Comparison of ENCODE assay signal across 24 mouse cellular contexts in genomic region chr13:28892896-28893295, GRCm38 (mm10).
DNase-seq lines count a peak whose midpoint lies in the region; ATAC-seq and TF ChIP-seq lines count a peak whose summit lies in the region.
"Had no signal": no experiment of that assay in that cellular context is flagged by ENCODE, and none has a peak within 500 bp of the region (broad histone marks: within the 10 kb centered on the region; RNA-seq: fewer than 3 reads in every experiment).

No protein-coding gene starts in this region.

- no peak overlapping the region for H3K4me3 ChIP-seq in heart, embryonic 12.5 days
- H3K4me3 ChIP-seq in C2C12 (ENCODE audit: insufficient read depth, poor library complexity, severe bottlenecking) = no peak overlapping the region
- H3K4me3 ChIP-seq in liver, embryonic 11.5 days (ENCODE audit: low read depth, low read length) = no peak overlapping the region
- H3K4me3 ChIP-seq: embryonic facial prominence, embryonic 10.5 days; embryonic facial prominence, embryonic 12.5 days; forebrain, embryonic 13.5 days; forebrain, embryonic 15.5 days had no signal

- no peak overlapping the region for H3K4me2 ChIP-seq in heart, embryonic 12.5 days
- no peak overlapping the region for H3K4me2 ChIP-seq in liver, embryonic 11.5 days
- H3K4me2 ChIP-seq: embryonic facial prominence, embryonic 12.5 days; forebrain, embryonic 13.5 days; forebrain, embryonic 15.5 days had no signal

- no peaks in the 10 kb centered on the region for H3K79me2 ChIP-seq in C2C12 (ENCODE audit: control insufficient read depth, insufficient read depth)

- no peaks in the 10 kb centered on the region for H3K36me3 ChIP-seq in heart, embryonic 12.5 days
- no peaks in the 10 kb centered on the region for H3K36me3 ChIP-seq in C2C12 (ENCODE audit: control insufficient read depth, insufficient read depth)
- H3K36me3 ChIP-seq in liver, embryonic 11.5 days (ENCODE audit: control insufficient read depth, insufficient read depth, low read length) = no peaks in the 10 kb centered on the region
- H3K36me3 ChIP-seq: embryonic facial prominence, embryonic 10.5 days; embryonic facial prominence, embryonic 12.5 days; forebrain, embryonic 15.5 days had no signal

- no peaks in the 10 kb centered on the region for H3K4me1 ChIP-seq in heart, embryonic 12.5 days (replicated peaks)
- H3K4me1 ChIP-seq in liver, embryonic 11.5 days (replicated peaks; ENCODE audit: control insufficient read depth, insufficient read depth, low read length) = no peaks in the 10 kb centered on the region
- H3K4me1 ChIP-seq: embryonic facial prominence, embryonic 10.5 days; embryonic facial prominence, embryonic 12.5 days; forebrain, embryonic 13.5 days; forebrain, embryonic 15.5 days had no signal

- ATAC-seq in heart, embryonic 12.5 days (ENCODE audit: insufficient number of reproducible peaks, low FRiP score) = no peak
- ATAC-seq in megakaryocyte progenitor cell, adult 5-6 weeks (replicated peaks; ENCODE audit: poor library complexity) = 0 out of 2 replicates have a peak, but pooled peaks have one; percentile 17
- no peak for ATAC-seq in liver, embryonic 11.5 days (replicated peaks; ENCODE audit: low FRiP score)
- ATAC-seq: activated CD4-positive, CD25-positive, alpha-beta regulatory T cell, adult 4 months; forebrain, embryonic 13.5 days; forebrain, embryonic 15.5 days; forebrain, postnatal 0 days; Patski had no signal

- TF ChIP-seq CTCF in C2C12 (IDR thresholded peaks at IDR 0.05; ENCODE audit: control insufficient read depth, insufficient read depth, insufficient read length) = no peak

- H3K79me3 ChIP-seq in C2C12 (ENCODE audit: low read depth) = no peaks in the 10 kb centered on the region

- 86% methylated on average over 6 of the region's 6 CpGs for WGBS in heart, embryonic 12.5 days
- WGBS in liver, embryonic 11.5 days = 87% methylated on average over 6 of the region's 6 CpGs

- no peak overlapping the region for H3ac ChIP-seq in C2C12 (ENCODE audit: control insufficient read depth, insufficient read length, low read depth)

- peak; percentile 41 for DNase-seq in heart, adult 11 months
- DNase-seq in 3T3-L1 (ENCODE audit: low read depth, low spot score) = peak; percentile 70
- DNase-seq in liver, embryonic 11.5 days (ENCODE audit: low spot score) = no peak
- DNase-seq in embryo, embryonic 10.5 days (ENCODE audit: low spot score) = no peak
- DNase-seq in spleen, postnatal 36 days (ENCODE audit: low spot score in 2 of 2) = no peak
- DNase-seq: adrenal gland, adult 8-10 months; adrenal gland, postnatal 14 days; adrenal gland, postnatal 36 days; B cell, adult 2 months; cerebellum, adult 11-12 months; cerebellum, adult 2 months; cerebellum, adult 9-11 months; cerebellum, postnatal 14 days; cerebellum, postnatal 36 days; forebrain, postnatal 0 days had no signal

- H3K27me3 ChIP-seq in heart, embryonic 12.5 days (replicated peaks) = peaks cover 5% of the 10 kb centered on the region
- H3K27me3 ChIP-seq in C2C12 (ENCODE audit: control insufficient read depth, insufficient read depth, insufficient read length) = no peaks in the 10 kb centered on the region
- H3K27me3 ChIP-seq in liver, embryonic 11.5 days (replicated peaks; ENCODE audit: control insufficient read depth, insufficient read depth, low read length) = peaks cover 7% of the 10 kb centered on the region
- H3K27me3 ChIP-seq: embryonic facial prominence, embryonic 12.5 days; forebrain, embryonic 15.5 days; Patski had no signal

- peaks cover 8% of the 10 kb centered on the region; the same call in 1 of the 2 replicates for H3K9me3 ChIP-seq in heart, embryonic 12.5 days (replicated peaks)
- H3K9me3 ChIP-seq in liver, embryonic 11.5 days (ENCODE audit: control insufficient read depth, low read length) = no peaks in the 10 kb centered on the region
- H3K9me3 ChIP-seq: forebrain, embryonic 15.5 days had no signal

- H3K27ac ChIP-seq in heart, embryonic 12.5 days (ENCODE audit: poor library complexity, severe bottlenecking) = no peak overlapping the region
- no peak overlapping the region for H3K27ac ChIP-seq in liver, embryonic 11.5 days (ENCODE audit: low read depth, low read length)
- H3K27ac ChIP-seq: embryonic facial prominence, embryonic 10.5 days; embryonic facial prominence, embryonic 12.5 days; forebrain, embryonic 13.5 days; forebrain, embryonic 15.5 days had no signal

- H3K9ac ChIP-seq in heart, embryonic 12.5 days = no peak overlapping the region
- H3K9ac ChIP-seq in liver, embryonic 11.5 days (ENCODE audit: low read depth, low read length) = no peak overlapping the region
- H3K9ac ChIP-seq: embryonic facial prominence, embryonic 12.5 days; forebrain, embryonic 13.5 days; forebrain, embryonic 15.5 days; forebrain, postnatal 0 days had no signal

TF ChIP-seq in C2C12, 6 proteins besides CTCF, POLR2A, EP300 and RAD21:
- no peak for TF ChIP-seq USF1 (IDR thresholded peaks at IDR 0.05; ENCODE audit: low read depth)
- TF ChIP-seq MYOD1 (IDR thresholded peaks at IDR 0.05; ENCODE audit: control insufficient read depth, insufficient read length, low read depth) = no peak
- TF ChIP-seq CEBPB (IDR thresholded peaks at IDR 0.05; ENCODE audit: low read depth) = peak; percentile 91
- TF ChIP-seq FOSL1 (IDR thresholded peaks at IDR 0.05; ENCODE audit: insufficient read depth, low read length, poor library complexity, severe bottlenecking) = no peak
- TF ChIP-seq MYOG (IDR thresholded peaks at IDR 0.05; ENCODE audit: control insufficient read depth, extremely low read depth, insufficient read length) = no peak
TF ChIP-seq in C2C12: peak in this region for 1.

Comparison
In these comparisons a context has a peak if more than half of its experiments do, and no peak if none do; other contexts are left out.
1. DNase-seq: peak in heart, adult 11 months (single experiment) and 3T3-L1 (single experiment); none in liver, embryonic 11.5 days (single experiment), embryo, embryonic 10.5 days (single experiment) and spleen, postnatal 36 days (0 of 2).